Mouse (Mus musculus): ENCODE data around the gene Kcnn4.

DNA sequence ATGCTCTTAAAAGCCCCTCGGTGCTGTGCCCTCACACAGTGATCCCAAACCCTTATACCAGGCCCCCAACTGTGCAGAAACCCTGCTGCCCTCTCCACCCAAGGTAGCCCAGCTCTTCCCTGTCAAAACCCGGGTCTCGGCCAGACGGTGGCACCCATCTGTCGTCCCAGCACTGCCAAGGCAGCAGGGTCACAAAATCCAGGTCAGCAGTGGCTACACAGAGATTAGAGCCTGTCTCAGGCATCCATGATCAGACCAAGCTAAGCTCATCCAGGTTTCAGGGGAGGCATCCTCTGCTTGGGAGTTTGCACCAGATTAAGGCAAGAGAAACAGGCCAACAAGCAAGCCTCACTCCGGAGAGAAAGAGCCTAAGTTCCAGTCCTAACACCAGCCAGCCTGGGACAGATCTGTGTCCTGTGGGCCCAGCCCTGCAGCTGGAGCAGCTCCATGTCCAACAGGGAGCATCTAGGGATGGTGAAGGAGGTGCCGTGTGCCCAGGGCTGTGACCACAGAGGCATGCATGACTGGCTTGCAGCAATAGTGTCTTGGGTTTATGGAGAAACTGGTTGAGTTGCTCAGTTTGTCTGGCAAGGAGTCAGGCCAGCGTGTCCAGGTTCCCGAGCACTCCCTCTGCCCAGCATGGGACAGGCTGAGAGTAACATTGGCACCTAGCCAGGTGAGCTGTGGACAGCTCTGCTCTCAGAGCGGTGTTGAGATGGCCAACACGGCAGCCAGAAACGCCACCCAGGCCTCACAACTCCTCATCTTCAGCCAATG lies 54.1 kb downstream of the Kcnn4 start:
- no peak for TF ChIP-seq POLR2A (IDR thresholded peaks at IDR 0.05; ENCODE audit: borderline replicate concordance, control insufficient read depth, low read depth, low read length)
- no peak for TF ChIP-seq CTCF (IDR thresholded peaks at IDR 0.05; ENCODE audit: control insufficient read depth, insufficient read depth, low read length)

All from bone marrow, adult 2 months (tissue).